Mouse (Mus musculus): ENCODE results near the gene Stap2. TPM values are rescaled to one million over a fixed set of nuclear protein-coding genes. Genes with fewer than 3 reads are reported as not detected.

Stap2 gene
- polyA plus RNA-seq (2012; rRNA removed) = 18.4 and 19.1 TPM in 2 replicates

GRCm38 (mm10) chr17:56005415-56006061 is at the start of gene Stap2, which contains the start of gene Mpnd:
TSS of gene Stap2 (minus strand) at chr17:56005584.
TSS of gene Mpnd (plus strand) at chr17:56005711.
- Histone ChIP-seq H3K36me3 (ENCODE audit: control insufficient read depth, insufficient read depth, low read length) (no peaks in the 10 kb centered on the region), H3K27me3 (ENCODE audit: control insufficient read depth, insufficient read depth, low read length) (no peaks in the 10 kb centered on the region), H3K4me1 (ENCODE audit: control insufficient read depth, insufficient read depth, low read length) (peaks cover 34% of the 10 kb centered on the region), H3K4me3 (ENCODE audit: control insufficient read depth, low read depth, low read length) (no peak within 1 kb of the TSS), H3K27ac (ENCODE audit: control insufficient read depth, insufficient read depth, low read depth, low read length) (no peak within 1 kb of the TSS)
- TF ChIP-seq CTCF (IDR thresholded peaks at IDR 0.05; ENCODE audit: control insufficient read depth, insufficient read depth, insufficient replicate concordance, low read depth, low read length) (no peak), POLR2A (IDR thresholded peaks at IDR 0.05; ENCODE audit: control insufficient read depth, low read depth, low read length) (no peak)

GRCm38 (mm10) chr17:56054938-56055337 is 49.6 kb upstream of the Stap2 start:
- no peak overlapping the region for H3K27ac ChIP-seq (ENCODE audit: control insufficient read depth, insufficient read depth, low read depth, low read length)
- TF ChIP-seq CTCF (IDR thresholded peaks at IDR 0.05; ENCODE audit: control insufficient read depth, insufficient read depth, insufficient replicate concordance, low read depth, low read length) (no peak), POLR2A (IDR thresholded peaks at IDR 0.05; ENCODE audit: control insufficient read depth, low read depth, low read length) (no peak)
- no peaks in the 10 kb centered on the region for H3K36me3 ChIP-seq (ENCODE audit: control insufficient read depth, insufficient read depth, low read length)
- H3K27me3 ChIP-seq (ENCODE audit: control insufficient read depth, insufficient read depth, low read length) = no peaks in the 10 kb centered on the region
- H3K4me3 ChIP-seq (ENCODE audit: control insufficient read depth, low read depth, low read length) = no peak overlapping the region
- H3K4me1 ChIP-seq (ENCODE audit: control insufficient read depth, insufficient read depth, low read length) = no peaks in the 10 kb centered on the region

GRCm38 (mm10) chr17:56051369-56051768 is 46.0 kb upstream of the Stap2 start:
- no peak for TF ChIP-seq POLR2A (IDR thresholded peaks at IDR 0.05; ENCODE audit: control insufficient read depth, low read depth, low read length)
- no peak for TF ChIP-seq CTCF (IDR thresholded peaks at IDR 0.05; ENCODE audit: control insufficient read depth, insufficient read depth, insufficient replicate concordance, low read depth, low read length)
- Histone ChIP-seq H3K36me3 (ENCODE audit: control insufficient read depth, insufficient read depth, low read length) (peaks cover 2% of the 10 kb centered on the region; the same call in 1 of the 2 replicates), H3K27me3 (ENCODE audit: control insufficient read depth, insufficient read depth, low read length) (no peaks in the 10 kb centered on the region), H3K27ac (ENCODE audit: control insufficient read depth, insufficient read depth, low read depth, low read length) (no peak overlapping the region), H3K4me1 (ENCODE audit: control insufficient read depth, insufficient read depth, low read length) (no peaks in the 10 kb centered on the region), H3K4me3 (ENCODE audit: control insufficient read depth, low read depth, low read length) (no peak overlapping the region)

GRCm38 (mm10) chr17:56040857-56041163 is 35.4 kb upstream of the Stap2 start:
- H3K36me3 ChIP-seq (ENCODE audit: control insufficient read depth, insufficient read depth, low read length) = no peaks in the 10 kb centered on the region; the same call in 1 of the 2 replicates
- peak overlapping the region; percentile 97 for H3K4me3 ChIP-seq (ENCODE audit: control insufficient read depth, low read depth, low read length)

GRCm38 (mm10) chr17:56040030-56040856 is 34.9 kb upstream of the Stap2 start, which contains the start of gene Chaf1a:
TSS of gene Chaf1a (plus strand) at chr17:56040439.
- H3K36me3 ChIP-seq (ENCODE audit: control insufficient read depth, insufficient read depth, low read length) = no peaks in the 10 kb centered on the region; the same call in 1 of the 2 replicates
- TF ChIP-seq CTCF (IDR thresholded peaks at IDR 0.05; ENCODE audit: control insufficient read depth, insufficient read depth, insufficient replicate concordance, low read depth, low read length) = no peak
- TF ChIP-seq POLR2A (IDR thresholded peaks at IDR 0.05; ENCODE audit: control insufficient read depth, low read depth, low read length) = peak; percentile 81

More at GRCm38 (mm10) chr17:56040857-56041163, 35.4 kb upstream of the Stap2 start:
- H3K4me1 ChIP-seq (ENCODE audit: control insufficient read depth, insufficient read depth, low read length) = peaks cover 9% of the 10 kb centered on the region
- TF ChIP-seq CTCF (IDR thresholded peaks at IDR 0.05; ENCODE audit: control insufficient read depth, insufficient read depth, insufficient replicate concordance, low read depth, low read length) (no peak), POLR2A (IDR thresholded peaks at IDR 0.05; ENCODE audit: control insufficient read depth, low read depth, low read length) (no peak)
- peak overlapping the region; percentile 82 for H3K27ac ChIP-seq (ENCODE audit: control insufficient read depth, insufficient read depth, low read depth, low read length)
- H3K27me3 ChIP-seq (ENCODE audit: control insufficient read depth, insufficient read depth, low read length) = no peaks in the 10 kb centered on the region

GRCm38 (mm10) chr17:56039345-56039744 is 34.0 kb upstream of the Stap2 start:
- H3K27ac ChIP-seq (ENCODE audit: control insufficient read depth, insufficient read depth, low read depth, low read length) = no peak overlapping the region
- H3K27me3 ChIP-seq (ENCODE audit: control insufficient read depth, insufficient read depth, low read length) = no peaks in the 10 kb centered on the region
- peaks cover 12% of the 10 kb centered on the region for H3K4me1 ChIP-seq (ENCODE audit: control insufficient read depth, insufficient read depth, low read length)
- no peaks in the 10 kb centered on the region; the same call in 1 of the 2 replicates for H3K36me3 ChIP-seq (ENCODE audit: control insufficient read depth, insufficient read depth, low read length)
- TF ChIP-seq POLR2A (IDR thresholded peaks at IDR 0.05; ENCODE audit: control insufficient read depth, low read depth, low read length) = no peak
- TF ChIP-seq CTCF (IDR thresholded peaks at IDR 0.05; ENCODE audit: control insufficient read depth, insufficient read depth, insufficient replicate concordance, low read depth, low read length) = no peak
- no peak overlapping the region for H3K4me3 ChIP-seq (ENCODE audit: control insufficient read depth, low read depth, low read length)

More at GRCm38 (mm10) chr17:56040030-56040856, 34.9 kb upstream of the Stap2 start, which contains the start of gene Chaf1a:
- Histone ChIP-seq H3K27me3 (ENCODE audit: control insufficient read depth, insufficient read depth, low read length) (no peaks in the 10 kb centered on the region), H3K27ac (ENCODE audit: control insufficient read depth, insufficient read depth, low read depth, low read length) (peak within 1 kb of the TSS; percentile 82), H3K4me3 (ENCODE audit: control insufficient read depth, low read depth, low read length) (peak within 1 kb of the TSS; percentile 97), H3K4me1 (ENCODE audit: control insufficient read depth, insufficient read depth, low read length) (peaks cover 9% of the 10 kb centered on the region)

Data from testis, adult 2 months (tissue).